Mouse (Mus musculus) monocyte, adult 5-6 weeks (primary cell): ENCODE results near the gene Rab3il1. TPM values are rescaled to one million over a fixed set of nuclear protein-coding genes. Genes with fewer than 3 reads are reported as not detected.
A peak's percentile ranks its signal among the peaks of the same experiment; 100 is the strongest.

ENCODE experiments used
- ATAC-seq: fragments of 153-309, 156-312 bp; replicated peaks from 2 replicates; pipeline ENCODE4 v1.8.0; 2017; ENCODE audit warnings: mild to moderate bottlenecking; ENCODE audit not compliant: low TSS enrichment, insufficient number of reproducible peaks, severe bottlenecking, poor library complexity, low FRiP score
- total RNA-seq: library from RNA; stranded (forward); fragments of 200-1000, 200-491, 200-594 nt; gene quantifications from 3 replicates; pipeline ENCODE4 v1.2.3, GENCODE M21; 2017

Gene Rab3il1
- total RNA-seq, 1 experiment from 2014 or later, result 3.0 TPM

- no peak for ATAC-seq
Measured at GRCm38 (mm10) chr19:9981621-9982020, 19.8 kb upstream of the Rab3il1 start.

GRCm38 (mm10) chr19:9982151-9982851 is 19.2 kb upstream of the Rab3il1 start:
- peak; percentile 82 for ATAC-seq

DNA sequence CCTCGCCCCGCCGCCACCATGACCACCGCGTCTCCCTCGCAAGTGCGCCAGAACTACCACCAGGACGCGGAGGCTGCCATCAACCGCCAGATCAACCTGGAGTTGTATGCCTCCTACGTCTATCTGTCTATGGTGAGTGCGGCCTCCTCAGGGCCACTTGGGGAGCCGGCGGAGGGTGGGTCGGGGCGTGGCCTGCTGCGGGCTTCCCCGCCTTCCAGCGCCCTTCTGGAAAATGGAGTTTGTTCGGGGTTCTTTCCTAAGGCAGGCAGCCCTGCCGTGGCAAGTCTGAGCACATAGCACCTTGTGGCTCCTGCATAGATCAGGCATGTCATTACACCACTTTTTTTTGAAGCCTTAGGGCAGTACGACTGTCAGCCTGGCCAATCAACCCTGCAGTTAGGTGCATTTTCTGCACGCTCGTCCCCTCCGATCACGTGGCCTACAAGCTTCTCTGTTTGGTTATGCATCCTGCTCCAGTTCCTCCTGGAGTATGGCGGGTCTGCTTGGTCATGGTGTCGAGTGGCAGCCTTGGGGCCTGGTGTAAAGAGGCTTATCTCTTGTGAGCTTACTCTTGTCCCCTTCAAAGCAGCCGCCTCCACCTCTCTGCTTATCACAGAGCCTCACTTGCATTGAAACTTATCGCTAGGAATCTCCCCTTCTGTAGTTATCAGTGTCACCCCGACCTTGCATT is 18.5 kb upstream of the Rab3il1 start:
- ATAC-seq, result peak; percentile 57

DNA sequence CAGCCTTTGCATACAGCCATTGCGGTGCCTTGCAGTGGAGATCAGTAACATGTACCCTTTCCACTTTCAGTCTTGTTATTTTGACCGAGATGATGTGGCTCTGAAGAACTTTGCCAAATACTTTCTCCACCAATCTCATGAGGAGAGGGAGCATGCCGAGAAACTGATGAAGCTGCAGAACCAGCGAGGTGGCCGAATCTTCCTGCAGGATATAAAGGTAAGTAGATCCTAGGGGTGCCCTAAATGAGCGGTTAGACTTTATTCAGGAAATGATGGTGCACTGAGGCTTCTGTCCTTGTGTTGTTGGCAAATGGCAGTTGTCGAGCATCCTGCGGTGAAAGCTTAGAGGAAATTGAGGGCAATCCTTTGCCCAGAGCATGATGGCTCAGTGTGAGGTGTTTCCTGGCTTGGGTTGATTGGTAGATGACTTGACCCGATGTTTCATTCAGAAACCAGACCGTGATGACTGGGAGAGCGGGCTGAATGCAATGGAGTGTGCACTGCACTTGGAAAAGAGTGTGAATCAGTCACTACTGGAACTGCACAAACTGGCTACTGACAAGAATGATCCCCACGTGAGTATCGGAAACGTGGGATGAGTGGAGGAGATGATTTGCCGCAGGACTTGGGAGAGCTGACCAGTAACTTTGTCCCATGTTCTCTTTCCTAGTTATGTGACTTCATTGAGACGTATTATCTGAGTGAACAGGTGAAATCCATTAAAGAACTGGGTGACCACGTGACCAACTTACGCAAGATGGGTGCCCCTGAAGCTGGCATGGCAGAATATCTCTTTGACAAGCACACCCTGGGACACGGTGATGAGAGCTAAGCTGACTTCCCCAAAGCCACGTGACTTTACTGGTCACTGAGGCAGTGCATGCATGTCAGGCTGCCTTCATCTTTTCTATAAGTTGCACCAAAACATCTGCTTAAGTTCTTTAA is 17.1 kb upstream of the Rab3il1 start:
- no peak for ATAC-seq

GRCm38 (mm10) chr19:9985190-9985899 is 16.1 kb upstream of the Rab3il1 start:
- no peak for ATAC-seq

DNA sequence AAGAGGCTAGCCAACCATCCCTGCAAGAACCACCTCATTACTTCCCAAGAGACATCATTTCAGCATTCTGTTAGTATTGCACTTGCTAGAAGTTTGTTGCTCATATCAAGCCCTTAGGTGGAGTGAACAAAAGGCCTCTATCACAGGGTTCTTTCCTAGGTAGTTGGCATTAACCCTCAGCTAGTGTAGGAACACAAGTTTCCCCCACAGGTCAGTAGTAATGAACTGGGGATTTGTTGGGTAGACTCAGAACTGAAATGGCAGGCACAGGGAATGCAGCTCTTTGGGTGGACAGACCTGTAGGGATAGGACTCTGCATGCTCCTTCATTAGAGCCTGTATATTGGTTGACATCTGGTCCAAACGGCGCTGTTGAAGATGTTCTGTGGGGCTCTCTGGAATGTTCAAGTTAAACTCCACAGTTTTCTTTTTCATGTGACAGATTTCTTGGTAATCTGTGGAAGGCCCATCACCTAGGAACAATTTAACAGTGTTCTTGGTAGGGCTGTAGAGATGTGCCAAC is 15.5 kb upstream of the Rab3il1 start:
- no peak for ATAC-seq

GRCm38 (mm10) chr19:9987192-9987591 is 14.3 kb upstream of the Rab3il1 start:
- ATAC-seq, result no peak

DNA sequence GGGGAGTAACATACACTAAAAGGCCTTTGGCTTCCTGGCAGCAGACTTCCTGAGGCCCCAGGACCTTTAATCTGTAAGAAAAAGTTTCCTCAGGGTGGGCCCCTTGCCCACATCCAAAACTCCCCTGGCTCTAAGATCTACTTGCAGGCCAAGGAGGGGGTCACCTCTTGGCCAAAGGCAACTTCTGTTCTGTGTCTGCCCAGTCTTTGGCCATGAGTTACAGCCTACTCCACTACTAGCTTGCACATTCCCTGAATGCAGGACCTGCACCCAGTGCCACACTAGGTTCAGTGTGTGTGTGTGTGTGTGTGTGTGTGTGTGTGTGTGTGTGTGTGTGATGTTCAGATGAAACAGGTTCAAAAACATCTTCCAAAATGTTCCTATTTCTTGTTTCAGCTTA is 13.9 kb upstream of the Rab3il1 start:
- ATAC-seq, result no peak

- ATAC-seq, result 0 out of 2 replicates have a peak, but pooled peaks have one; percentile 24
Measured at GRCm38 (mm10) chr19:9989171-9989883, 12.1 kb upstream of the Rab3il1 start.

DNA sequence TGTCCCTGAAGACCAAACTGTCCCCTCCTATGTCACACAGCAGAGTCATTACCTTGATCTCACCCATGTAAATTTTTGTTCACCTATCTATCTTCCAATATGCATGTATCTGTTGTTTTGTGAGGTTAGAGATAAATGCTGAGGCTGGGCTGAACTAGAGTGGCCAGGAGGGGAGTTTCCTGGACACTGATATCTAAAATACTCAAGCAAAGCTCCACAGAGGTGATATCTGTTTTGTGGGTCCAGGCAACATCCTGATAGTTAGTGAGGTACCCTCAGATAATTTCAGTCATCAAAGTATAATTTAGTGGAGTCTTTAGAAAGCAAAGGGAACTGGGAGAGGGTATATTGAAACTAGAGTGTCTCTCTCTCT is 11.6 kb upstream of the Rab3il1 start:
- ATAC-seq, result no peak

- ATAC-seq, result peak; percentile 61; the same call in 1 of the 2 replicates
Measured at GRCm38 (mm10) chr19:9991304-9991703, 10.2 kb upstream of the Rab3il1 start.

- no peak for ATAC-seq
Measured at GRCm38 (mm10) chr19:9992011-9992958, 9.2 kb upstream of the Rab3il1 start.

GRCm38 (mm10) chr19:9993036-9993656 is 8.3 kb upstream of the Rab3il1 start:
- peak; percentile 69 for ATAC-seq

DNA sequence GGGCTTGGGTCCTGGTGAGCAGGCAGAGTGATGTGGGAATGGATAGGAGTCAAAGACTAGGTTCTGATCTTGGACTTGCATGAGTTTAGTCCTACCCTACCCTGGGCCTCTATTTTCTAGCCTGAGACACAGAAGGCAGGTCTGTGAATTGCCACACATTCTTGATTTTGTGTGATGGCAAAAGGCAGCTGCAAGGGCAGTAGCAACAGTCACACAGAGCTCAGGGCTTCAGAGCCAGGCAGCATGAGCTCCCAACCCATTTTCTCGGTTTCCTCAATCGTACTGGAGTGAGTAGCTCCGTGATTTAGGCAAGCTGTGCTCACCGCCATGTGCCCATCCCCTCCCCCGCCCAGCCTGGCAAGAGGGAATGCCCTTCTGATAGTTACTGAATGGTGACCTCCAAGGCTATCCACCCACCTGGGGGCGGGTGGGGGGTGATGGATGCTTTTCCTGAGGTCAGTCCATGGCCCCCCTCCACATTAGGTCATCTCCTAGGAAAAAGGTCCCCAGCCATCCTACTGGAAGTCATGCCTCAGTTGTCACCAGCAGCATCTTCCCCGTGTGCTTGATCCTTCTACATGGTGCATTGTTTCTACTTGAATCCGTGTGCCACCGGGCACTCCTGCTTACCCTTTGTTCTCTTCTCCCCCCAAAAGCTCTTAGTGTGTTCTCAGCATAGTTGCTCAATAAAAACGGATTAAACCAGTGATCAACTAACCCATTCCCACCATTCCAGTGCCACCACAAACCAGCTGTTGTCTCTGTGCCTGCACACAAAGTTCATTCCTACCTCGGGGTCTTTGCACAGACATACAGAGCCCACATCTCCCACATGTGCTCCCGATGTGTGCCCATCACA is 4.0 kb upstream of the Rab3il1 start:
- ATAC-seq, result no peak

DNA sequence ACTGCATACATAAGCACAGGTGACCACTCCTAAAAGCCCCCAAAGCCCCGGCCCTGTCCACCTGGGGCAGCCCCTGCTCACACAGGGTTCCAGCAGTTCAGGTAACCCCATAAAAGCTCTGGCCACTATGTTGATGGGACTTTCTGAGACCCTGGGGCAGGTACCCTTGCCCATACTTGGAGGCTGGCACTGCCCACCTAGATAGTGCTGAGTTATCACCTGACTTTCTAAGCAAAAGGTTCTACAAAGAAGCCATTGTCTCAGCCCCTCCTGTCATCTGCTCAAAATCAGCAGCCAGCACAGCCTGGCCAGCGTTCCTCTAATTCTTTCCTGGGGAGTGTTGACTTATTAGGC is 3.4 kb upstream of the Rab3il1 start:
- no peak for ATAC-seq
